Mouse (Mus musculus) erythroid progenitor cell, adult 5-6 weeks (primary cell): ENCODE data around the gene Myo16. TPM values are rescaled to one million over a fixed set of nuclear protein-coding genes. Genes with fewer than 3 reads are reported as not detected.

Experiments
- ATAC-seq: replicated peaks from 2 replicates; pipeline ENCODE4 v1.8.0; 2016; ENCODE audit warnings: moderate number of reproducible peaks, mild to moderate bottlenecking, moderate TSS enrichment, inconsistent platforms; ENCODE audit not compliant: poor library complexity, low FRiP score, severe bottlenecking
- total RNA-seq, 2 experiments: library from RNA; stranded (forward) in 1 of 2; stranded (reverse) in 1 of 2; fragments of 150-400 nt in 1 of 2; fragments of 186-747, 209-891 nt in 1 of 2; gene quantifications; 2 replicates each; pipeline versions ENCODE4 v1.2.3 to v1.2.4; 2015 to 2017; ENCODE audit warnings: low replicate concordance in 2 of 2

Myo16 gene
- total RNA-seq, 2 experiments from 2014 or later, result not detected

DNA sequence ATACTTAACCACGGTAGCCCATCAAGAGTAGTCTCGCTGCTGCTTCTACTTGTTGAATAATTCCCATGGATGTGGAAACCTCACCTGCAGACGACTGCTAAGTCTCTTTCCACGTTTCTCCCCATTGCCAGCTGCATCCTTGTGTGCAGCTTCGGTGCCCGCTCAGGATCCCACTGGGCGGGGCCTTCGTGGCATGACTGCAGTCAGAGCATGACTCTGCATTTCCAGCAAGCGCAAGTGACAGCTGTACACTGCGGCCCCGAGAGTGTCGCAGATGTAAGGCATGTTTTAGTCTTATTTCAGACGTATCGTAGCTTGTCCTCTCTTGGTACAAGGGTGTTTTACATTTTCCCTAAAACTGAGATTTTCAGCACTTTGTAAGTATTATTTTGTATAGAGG lies 294.8 kb downstream of the Myo16 start:
- ATAC-seq, result no peak

DNA sequence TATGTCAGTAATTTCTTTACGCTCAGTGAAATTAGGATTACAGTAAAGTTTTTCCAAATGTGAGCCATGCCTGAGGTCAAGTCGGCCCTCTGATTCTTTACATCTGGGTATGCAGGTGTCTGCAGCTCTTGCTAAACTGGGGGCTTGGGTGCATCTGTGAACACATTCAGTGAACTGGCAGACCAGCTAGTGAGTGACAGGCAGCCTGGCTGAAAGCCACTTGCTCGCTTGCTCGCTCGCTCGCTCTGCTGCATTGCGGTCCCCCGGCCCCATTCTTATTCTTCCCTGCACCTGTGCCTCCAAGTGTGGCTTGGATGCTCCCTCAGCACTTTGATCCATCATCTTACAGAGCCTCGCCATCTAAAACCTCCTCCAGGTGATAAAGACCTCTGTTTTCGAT lies 299.3 kb downstream of the Myo16 start:
- ATAC-seq, result no peak

DNA sequence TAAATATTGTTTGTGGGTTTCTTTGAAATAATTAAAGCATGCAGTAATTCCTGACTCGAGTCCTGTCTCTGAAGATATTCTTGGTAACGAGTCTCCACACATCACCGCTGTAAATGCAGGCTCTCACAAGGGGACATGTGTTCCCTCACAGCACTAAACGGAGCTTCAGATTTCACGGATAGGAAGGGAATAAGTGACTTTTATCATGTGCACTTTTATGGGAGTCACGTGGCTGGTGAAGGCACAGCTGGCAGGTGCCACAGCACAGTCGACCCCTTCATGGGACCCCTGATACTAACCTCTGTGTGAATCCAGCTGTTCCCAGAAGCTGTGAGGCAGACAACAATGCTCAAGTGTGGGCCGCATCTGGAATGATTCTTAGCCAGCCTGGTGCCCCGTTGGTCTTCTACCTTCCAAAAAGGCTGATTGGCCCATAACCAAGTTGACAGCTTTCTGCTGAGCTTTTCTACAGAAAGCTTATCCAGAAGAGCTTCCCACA lies 304.5 kb downstream of the Myo16 start:
- ATAC-seq, result no peak

DNA sequence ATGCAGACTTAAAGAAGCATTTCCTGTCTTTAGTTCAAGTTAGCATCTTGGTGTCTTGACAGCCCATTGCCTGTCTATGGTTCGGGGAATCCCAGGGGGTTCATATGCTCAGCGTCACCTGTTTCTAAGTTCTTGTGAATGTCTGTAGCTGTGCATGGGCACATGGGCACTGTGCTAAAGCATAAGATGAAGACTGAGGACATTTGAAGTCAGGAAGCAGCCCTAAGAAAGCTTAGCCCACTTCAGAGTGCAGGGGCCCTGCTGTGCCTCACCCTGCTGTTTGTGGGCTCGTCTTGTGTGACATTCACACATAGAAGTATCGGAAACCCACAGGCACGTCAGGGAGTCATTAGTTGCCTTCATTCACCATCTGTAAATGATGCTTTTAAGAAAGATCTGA lies 308.6 kb downstream of the Myo16 start:
- ATAC-seq, result no peak

DNA sequence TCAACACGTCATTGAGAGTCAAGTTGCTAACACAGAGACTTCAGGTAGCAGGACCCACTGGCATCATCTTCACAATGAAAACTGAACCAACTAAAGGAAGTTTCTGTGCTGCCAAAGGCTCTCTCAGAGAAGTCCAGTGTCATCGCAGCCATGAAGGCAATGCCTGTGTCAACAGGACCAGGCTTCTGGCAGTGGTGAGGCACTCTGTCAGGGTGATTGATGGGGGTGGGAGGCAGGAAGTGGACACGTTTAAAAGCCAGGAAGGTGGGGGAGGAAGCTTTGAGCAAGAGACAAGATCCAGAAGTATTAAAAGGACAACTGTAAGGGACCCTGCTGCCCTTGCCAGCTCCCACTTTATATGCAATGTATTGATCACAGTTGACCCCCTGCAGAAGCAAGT lies 314.8 kb downstream of the Myo16 start:
- no peak for ATAC-seq

DNA sequence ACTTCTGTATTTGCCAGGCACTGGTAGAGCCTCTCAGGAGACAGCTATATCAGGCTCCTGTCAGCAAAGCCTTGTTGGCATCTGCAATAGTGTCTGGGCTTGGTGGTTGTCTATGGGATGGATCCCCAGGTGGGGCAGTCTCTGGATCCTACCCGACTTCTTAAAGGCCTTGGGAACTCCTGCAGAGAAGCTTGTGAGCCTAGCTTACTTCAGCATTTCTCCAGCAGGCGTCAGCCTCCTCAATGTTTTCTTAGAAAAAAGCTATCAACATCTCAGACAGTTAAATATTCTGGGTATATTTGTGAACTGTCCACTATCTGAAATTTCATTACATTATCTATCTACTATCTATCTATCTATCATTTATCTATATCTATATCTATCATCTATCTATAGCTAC lies 315.9 kb downstream of the Myo16 start:
- no peak for ATAC-seq

DNA sequence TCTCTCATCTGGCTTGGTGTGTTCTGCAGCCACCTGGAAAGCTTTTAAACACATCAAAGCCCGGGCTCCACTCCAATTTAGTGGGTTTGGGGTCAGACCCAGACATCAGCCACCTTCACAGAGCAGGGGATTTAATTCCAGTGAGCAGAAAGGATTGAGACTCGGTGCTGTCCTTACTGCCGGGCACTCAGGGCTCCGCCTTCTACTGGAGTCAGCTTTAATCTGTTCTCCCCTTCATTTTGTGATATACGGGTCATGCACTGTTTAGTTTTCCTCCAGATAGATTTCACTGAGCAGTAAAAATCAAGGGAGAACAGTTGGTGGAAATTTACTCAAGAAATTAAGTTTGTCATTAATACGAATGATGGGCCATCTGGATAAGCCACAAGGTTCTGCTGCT lies 316.6 kb downstream of the Myo16 start:
- ATAC-seq, result no peak

DNA sequence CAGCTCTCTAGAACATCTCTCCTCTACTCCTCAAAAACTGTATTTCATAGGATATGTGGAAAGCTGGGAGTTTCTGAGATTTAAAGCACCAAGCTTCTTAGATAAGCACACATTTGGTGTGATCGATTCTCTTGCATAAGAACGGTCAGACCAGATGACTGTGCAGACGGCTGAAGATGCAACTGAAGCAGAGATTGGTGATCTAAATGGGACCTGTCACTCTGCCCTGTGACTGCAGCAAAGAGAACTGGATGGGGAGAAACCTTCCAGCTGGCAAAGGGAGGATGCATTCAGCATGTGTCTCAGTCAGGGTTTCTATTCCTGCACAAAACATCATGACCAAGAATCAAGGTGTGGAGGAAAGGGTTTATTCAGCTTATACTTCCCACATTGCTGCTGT lies 318.7 kb downstream of the Myo16 start:
- no peak for ATAC-seq

DNA sequence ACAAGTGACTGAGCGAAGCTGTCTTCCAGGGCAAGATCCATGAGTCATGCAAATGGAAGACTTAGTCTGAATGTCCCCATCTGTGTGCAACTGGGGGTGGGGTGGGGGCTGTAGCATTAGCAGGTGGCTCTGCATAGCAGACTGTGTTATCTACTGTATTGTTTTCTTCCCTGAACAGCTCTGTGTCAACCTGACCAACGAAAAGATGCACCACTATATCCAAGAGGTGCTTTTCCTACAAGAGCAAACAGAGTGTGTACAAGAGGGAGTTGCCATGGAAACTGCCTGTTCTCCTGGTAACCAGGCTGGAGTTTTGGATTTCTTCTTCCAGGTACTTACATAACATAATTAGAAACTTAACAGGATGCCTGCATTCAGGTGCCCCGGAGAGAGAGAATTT lies 320.7 kb downstream of the Myo16 start:
- ATAC-seq, result no peak

DNA sequence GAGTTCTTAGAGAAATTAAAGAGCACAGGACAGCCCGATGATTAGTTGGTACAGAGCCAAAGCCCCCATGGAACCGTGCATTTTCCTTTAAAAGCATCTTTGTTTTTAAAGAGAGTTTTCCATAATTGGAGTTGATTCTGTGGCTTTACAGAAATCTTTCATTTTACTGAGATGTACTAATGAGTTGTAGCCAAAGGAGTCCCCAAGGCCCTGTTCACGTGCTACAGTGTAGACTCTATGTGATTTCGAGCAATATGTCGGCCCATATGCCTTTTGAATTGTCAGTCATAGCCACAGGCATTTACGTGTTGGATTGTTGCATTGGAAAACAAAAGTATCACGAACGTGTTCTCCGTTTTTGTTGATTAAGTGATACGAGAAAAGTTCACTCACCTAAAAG lies 325.3 kb downstream of the Myo16 start:
- ATAC-seq, result no peak

DNA sequence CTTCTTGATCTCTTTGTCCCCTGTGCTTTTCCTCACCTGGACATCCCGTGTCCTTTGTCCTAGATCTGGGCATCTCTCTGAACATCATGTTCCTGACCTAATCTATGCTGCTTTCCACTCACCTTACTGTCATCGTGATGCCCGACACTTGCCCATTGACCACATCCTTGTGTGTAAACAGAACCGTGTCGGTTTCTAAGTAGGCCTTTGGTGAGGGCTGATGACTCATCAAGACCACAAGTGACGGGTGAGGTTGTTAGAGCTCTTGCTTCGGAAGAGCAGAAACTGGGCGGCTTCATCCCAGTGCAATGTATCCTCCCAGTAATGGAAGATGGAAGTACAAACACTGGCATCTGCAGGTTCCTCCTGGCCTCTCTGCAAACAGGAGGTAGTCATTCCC lies 327.1 kb downstream of the Myo16 start:
- ATAC-seq, result no peak

DNA sequence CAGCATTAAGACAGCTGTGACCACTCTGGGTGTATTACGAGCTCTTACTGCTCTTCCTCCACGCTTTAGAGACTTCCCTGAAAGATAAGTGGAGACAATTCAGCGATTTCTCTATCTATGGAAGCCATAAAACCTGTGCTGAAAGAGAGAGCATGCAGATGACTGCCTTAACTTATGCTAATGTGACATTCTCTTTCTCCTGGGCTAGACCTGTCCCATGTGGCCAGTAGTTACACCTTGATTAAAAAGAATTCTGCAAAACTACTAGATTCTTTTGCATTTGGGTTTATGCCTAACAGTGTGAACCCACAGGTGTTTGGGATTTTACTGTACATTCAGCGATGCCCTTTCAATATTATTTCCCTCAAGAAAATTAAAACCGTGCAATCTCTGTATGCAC lies 328.4 kb downstream of the Myo16 start:
- ATAC-seq, result no peak

DNA sequence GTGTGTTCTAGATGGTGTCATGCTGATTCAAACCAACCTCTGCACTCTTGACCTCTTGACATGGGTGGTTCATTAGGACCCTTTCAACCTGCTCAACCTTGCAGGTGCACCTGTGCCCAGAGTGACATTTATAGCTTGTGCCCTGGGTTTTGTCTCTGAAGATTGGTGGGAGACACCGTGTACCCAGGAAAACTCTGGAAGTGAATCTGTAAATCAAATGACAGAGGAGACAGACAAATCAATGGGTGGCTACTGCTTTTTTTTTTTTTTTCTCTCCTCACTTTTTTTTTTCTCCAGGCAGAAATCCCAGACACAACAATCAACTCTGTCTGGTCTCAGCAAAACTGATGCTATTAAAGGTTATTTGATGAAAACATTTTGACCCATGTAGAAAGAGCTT lies 329.2 kb downstream of the Myo16 start:
- ATAC-seq, result no peak

DNA sequence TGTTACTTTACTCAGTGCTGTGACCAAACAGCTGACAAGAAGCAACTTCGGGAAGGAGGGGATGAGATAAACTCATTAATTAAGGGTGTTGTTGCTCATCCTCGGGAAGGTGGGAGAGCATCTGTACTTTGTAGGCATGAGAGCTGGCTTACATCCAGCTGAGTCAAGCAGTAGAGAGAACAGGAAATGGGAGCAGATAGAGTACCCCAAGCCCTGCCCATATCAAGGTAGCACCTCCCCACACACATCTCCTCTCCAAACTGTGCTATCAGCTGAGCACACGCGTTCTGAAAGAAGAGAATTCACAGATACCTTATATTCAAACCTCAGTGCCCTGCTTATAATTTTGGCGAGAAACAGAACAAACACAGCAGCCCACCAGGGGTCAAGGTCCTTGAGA lies 330.1 kb downstream of the Myo16 start:
- ATAC-seq, result no peak

DNA sequence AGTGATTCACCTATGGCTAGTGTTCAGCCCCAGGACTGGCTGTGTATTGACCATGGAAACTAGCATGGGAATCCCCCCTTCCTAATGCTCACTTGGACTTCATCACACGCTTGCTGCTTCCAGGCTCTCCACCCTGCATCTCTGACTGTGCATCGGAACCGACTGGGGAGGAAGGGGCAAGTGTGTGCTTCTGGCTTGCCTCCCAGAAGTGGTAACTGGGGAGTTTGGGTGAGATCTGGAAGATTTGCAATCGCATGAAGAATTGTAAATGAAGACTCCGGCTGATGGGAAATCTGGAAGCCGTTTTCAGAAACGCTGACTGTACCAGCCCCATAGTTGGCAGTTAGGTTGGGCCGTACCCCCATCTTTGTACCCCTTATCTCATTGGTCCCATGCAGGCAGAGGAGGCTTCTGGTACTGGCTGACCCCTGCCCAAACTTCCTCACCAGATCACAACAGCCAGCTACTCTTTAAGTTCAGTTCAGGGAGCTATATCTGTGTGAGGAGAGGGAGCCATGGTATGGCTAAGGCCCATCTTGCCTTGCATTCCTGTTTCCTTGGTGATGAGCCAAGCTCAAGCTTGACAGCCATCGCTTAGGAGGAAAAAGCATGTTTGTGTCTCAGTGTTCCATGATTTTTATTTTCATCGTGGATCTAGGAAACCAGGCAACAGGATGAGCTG lies 336.2 kb downstream of the Myo16 start:
- no peak for ATAC-seq

DNA sequence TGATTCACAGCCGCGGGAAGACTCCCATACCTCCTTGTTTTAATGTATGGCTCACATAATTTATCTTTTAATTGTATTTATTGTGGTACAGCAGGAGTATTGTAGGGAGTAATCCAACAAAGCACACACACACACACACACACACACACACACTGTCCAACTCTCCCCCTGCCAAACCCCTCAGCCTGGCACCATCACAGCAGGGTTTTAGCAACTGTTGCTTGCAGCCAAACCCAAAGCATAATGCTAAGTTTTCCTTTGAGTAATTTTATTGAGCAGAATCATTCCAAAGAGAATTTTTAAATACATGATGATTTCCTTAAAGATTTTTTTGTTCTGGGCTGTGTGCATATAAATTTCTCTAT lies 336.7 kb downstream of the Myo16 start:
- ATAC-seq, result no peak

DNA sequence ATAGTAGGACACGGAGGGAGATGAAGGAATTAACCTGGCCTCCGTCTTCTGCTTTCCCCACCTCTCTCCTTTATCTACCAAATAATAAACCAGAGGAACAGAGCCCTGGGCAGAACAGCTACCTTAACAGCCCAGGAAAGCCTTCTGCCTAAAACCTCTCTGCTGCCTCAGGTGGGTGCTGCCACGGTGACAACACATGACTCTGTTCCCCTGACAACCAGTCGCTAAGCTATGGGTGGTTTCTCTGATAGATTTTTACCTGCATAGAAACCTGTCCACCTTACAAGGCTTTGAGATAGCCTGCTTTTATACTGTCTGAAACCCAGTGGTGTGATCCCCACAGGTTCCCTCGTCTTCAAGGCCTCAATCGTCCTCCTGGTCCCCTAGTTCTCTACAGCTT lies 337.2 kb downstream of the Myo16 start:
- no peak for ATAC-seq

DNA sequence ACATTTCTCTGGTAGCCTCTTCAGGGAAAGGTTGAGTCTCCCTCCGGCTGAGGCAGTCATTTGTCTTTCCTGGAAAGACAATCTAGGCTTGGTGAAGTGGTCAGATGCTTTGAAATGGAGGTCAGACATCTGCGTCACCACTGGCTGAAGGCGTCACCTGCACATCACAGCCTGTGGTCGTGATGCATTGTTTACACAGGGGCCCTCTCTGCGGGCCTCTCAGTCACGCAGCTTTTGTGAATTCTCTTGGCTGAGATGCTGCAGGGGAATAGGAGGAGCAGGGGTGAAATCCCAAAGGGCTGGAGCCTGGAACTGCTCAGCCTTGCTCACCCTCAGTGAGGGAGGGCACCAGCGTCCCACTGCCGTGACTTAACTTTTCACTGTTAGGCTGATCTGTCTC lies 346.1 kb downstream of the Myo16 start:
- no peak for ATAC-seq

DNA sequence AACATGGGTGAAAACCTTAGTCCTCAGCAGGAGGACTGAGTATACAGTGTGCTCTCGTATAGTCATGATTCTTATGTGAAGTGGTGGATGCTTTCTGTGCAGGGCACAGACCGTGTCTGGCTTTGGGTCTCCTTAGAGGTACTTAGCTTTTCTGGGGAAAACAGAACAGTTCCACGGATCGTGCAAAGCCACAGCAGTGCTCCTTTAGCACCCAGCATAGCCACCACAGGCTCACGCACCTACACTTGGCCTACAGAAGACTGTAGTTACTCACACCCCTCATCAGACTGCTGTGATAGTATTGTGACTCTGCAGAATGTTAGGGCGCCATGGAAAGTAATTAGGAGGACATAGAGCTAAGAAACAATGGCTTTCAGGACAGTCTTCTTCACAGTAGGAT lies 346.8 kb downstream of the Myo16 start:
- ATAC-seq, result no peak

DNA sequence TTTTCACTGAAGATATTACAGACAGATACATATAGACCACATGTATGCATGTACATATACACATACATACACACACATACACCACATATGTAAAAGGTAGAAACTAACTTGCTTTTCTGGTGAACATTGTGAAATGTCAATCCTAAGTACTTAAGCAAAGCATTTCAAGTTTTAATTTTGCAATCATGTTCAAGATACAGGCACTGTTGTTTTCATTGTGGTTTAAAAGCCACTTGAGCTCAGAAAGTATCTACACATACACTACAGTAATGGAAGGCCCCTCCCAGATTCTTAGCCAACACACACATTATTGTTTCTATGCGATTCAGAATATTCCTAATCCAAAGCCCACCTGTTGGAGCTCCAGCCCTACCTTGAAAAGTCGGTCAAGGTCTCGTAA lies 348.0 kb downstream of the Myo16 start:
- ATAC-seq, result no peak

DNA sequence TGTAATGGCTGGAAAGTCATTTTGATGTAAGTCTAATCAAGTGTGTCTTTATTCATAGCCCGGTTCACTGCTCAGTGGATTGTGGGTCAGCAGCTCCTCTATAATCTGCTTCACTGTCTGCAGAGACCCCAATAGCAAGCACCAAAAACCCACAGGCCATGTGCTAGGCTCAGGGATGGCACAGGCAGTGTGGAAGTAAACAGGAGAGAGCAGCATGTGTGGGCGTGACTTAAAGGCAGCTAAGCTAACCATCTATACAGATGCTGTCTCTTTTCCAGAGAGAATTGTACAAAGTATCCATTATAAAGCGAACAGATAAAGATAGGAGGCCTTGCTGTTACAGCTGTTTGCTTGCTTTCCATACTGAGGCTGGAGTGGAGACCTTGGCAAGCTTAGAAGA lies 358.4 kb downstream of the Myo16 start:
- no peak for ATAC-seq

DNA sequence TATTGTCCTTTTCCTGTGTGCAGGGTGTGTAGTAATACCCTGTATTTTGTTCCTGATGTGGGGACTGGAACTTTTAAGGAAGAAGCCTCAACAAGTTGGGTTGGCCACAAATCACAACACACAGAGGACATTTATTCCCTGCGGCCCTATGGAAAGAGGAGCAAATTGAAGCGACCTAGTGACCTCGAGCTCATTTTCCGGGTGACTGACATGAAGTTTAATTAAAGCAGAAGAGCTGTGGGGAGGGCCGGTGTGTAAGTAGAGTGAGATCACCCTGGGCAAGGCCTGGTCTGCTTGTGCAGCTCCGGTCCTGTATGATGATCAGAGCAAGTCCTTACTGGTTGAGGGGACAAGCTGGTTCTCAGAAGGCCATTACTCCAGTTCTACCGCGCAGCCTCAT lies 363.7 kb downstream of the Myo16 start:
- ATAC-seq, result no peak
